Mouse (Mus musculus): Measurements from ENCODE around the gene Sdk2. TPM values are rescaled to one million over a fixed set of nuclear protein-coding genes. Genes with fewer than 3 reads are reported as not detected.

Sdk2 gene
- polyA plus RNA-seq, 1 experiment = 3.0 TPM

DNA sequence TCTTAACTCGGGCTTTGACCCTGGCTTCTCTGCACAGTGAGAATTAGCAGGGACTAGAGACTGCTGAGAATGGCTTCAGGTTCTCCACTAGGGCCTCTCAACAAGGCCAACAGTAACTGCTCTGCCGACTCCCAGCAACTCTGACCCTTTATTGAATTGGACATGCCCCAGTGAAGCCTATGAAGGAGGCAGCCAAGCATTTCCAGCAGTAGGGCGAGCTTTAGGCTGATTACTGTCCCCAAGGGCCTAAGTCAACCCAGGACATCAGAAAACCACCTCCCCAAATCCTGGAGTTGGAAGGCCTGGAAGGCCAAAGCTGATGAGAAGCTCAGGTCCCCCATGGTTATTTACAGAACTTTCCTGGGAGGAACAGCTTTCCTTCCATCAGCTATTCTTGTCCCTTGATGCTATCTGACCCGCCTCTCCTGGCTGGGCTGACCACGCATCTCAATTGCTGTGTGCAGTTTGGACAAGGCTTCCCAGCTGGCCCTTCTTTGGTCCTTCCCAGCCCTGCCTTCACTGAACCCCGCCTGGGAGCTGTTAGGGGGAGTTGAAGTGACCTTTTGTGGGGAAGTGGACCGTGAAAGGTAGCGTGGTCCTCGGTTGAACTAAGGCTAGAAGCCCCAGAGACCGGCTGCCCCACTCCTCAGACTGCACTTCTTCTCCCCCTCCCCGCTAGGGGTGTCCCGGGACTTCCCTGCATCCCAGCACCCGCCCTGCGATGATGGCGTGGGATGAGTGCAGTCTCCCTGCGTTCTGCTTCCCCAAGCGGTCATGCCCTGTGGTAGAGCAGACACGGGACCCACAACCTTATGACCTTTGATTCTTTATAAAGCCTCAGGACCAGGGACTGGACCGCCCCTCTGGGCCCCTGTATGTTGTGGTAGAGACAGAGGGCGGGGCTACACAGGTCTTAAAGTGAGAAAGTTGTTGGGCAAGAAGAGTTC is 287.8 kb downstream of the Sdk2 start:
- Histone ChIP-seq H3K4me3 (ENCODE audit: extremely low read depth, insufficient read depth, insufficient read length) (no peak overlapping the region), H3K27ac (ENCODE audit: insufficient read depth, low read length) (no peak overlapping the region), H3K4me1 (ENCODE audit: control insufficient read depth, insufficient read depth, insufficient read length) (peaks cover 19% of the 10 kb centered on the region; the same call in 1 of the 2 replicates), H3K27me3 (ENCODE audit: control insufficient read depth, insufficient read depth, low read length) (no peaks in the 10 kb centered on the region), H3K36me3 (ENCODE audit: control insufficient read depth, insufficient read depth, low read length) (no peaks in the 10 kb centered on the region)
- 65% methylated on average over 20 of the region's 20 CpGs for WGBS
- TF ChIP-seq CTCF (IDR thresholded peaks at IDR 0.05; ENCODE audit: extremely low read depth, insufficient read depth, insufficient read length, insufficient replicate concordance) = no peak
- no peak for TF ChIP-seq POLR2A (IDR thresholded peaks at IDR 0.05; ENCODE audit: low read depth, low read length)
- no peak for DNase-seq (ENCODE audit: low read depth in 1 of 2, low spot score in 2 of 2)

GRCm38 (mm10) chr11:113777878-113778464 is 288.9 kb downstream of the Sdk2 start:
- DNase-seq (ENCODE audit: low read depth in 1 of 2, low spot score in 2 of 2) = no peak
- Histone ChIP-seq H3K4me1 (ENCODE audit: control insufficient read depth, insufficient read depth, insufficient read length) (peaks cover 19% of the 10 kb centered on the region; the same call in 1 of the 2 replicates), H3K27ac (ENCODE audit: insufficient read depth, low read length) (no peak overlapping the region), H3K27me3 (ENCODE audit: control insufficient read depth, insufficient read depth, low read length) (no peaks in the 10 kb centered on the region), H3K36me3 (ENCODE audit: control insufficient read depth, insufficient read depth, low read length) (no peaks in the 10 kb centered on the region), H3K4me3 (ENCODE audit: extremely low read depth, insufficient read depth, insufficient read length) (no peak overlapping the region)
- WGBS = 67% methylated on average over 8 of the region's 8 CpGs
- TF ChIP-seq POLR2A (IDR thresholded peaks at IDR 0.05; ENCODE audit: low read depth, low read length) (no peak), CTCF (IDR thresholded peaks at IDR 0.05; ENCODE audit: extremely low read depth, insufficient read depth, insufficient read length, insufficient replicate concordance) (no peak)

DNA sequence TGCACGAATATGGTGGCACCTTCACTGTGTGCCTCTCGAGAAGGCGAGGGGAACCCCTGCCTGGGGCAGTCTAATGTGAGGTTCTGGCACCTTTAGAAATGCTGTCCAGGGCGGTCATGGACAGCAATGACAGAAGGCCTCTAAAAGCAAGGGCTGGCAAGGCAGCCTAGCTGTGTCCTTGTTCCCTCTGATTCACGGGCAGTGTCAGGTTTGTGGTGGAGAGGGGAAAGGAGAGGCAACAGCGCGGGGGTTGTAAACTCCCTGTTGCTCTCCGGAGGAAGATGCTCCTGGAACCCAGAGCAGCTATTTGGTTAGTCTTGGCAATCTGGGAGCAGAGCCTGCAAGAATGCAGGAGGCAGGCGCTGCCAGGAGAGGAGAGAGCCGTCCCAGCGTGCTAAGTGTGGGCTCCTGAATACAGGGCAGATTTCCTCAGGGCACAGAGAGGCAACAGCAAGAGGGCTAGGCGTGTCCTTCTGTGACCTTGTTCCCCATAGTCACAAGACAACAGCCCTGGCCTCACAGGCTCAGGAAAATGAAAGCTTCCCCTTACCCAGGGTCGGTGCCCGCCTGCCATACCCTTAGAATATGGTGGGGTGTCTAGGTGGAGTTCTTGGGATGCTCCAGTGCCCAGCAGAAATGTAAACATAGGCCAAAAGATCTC is 289.9 kb downstream of the Sdk2 start:
- no peak overlapping the region for H3K27ac ChIP-seq (ENCODE audit: insufficient read depth, low read length)
- peaks cover 19% of the 10 kb centered on the region; the same call in 1 of the 2 replicates for H3K4me1 ChIP-seq (ENCODE audit: control insufficient read depth, insufficient read depth, insufficient read length)
- DNase-seq (ENCODE audit: low read depth in 1 of 2, low spot score in 2 of 2) = no peak
- H3K27me3 ChIP-seq (ENCODE audit: control insufficient read depth, insufficient read depth, low read length) = no peaks in the 10 kb centered on the region
- 83% methylated on average over 14 of the region's 14 CpGs for WGBS
- no peaks in the 10 kb centered on the region for H3K36me3 ChIP-seq (ENCODE audit: control insufficient read depth, insufficient read depth, low read length)
- TF ChIP-seq POLR2A (IDR thresholded peaks at IDR 0.05; ENCODE audit: low read depth, low read length) = no peak
- H3K4me3 ChIP-seq (ENCODE audit: extremely low read depth, insufficient read depth, insufficient read length) = no peak overlapping the region

DNA sequence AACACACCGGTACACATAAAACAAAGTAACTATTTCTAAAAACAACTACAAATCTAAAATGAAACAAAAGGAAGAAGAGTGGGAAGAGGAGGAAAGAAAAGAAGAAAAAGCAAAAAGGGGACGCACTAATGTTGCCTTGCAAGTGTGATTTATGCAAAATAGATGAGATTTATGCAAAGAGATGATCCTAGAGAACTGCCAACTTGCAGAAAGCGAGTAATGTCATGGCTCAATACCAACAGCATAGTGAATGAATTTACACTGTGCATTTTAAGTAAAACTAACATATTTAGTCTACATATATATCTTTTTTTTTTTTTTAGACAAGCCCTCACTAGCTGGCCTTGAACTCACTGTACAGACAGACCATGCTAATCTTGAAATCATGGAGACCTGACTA is 292.1 kb downstream of the Sdk2 start:
- 75% methylated on average over 3 of the region's 3 CpGs for WGBS
- TF ChIP-seq CTCF (IDR thresholded peaks at IDR 0.05; ENCODE audit: extremely low read depth, insufficient read depth, insufficient read length, insufficient replicate concordance) (no peak), POLR2A (IDR thresholded peaks at IDR 0.05; ENCODE audit: low read depth, low read length) (no peak)
- H3K27ac ChIP-seq (ENCODE audit: insufficient read depth, low read length) = no peak overlapping the region
- no peaks in the 10 kb centered on the region for H3K36me3 ChIP-seq (ENCODE audit: control insufficient read depth, insufficient read depth, low read length)
- peaks cover 18% of the 10 kb centered on the region; the same call in 1 of the 2 replicates for H3K4me1 ChIP-seq (ENCODE audit: control insufficient read depth, insufficient read depth, insufficient read length)
- no peak for DNase-seq (ENCODE audit: low read depth in 1 of 2, low spot score in 2 of 2)
- H3K27me3 ChIP-seq (ENCODE audit: control insufficient read depth, insufficient read depth, low read length) = no peaks in the 10 kb centered on the region
- no peak overlapping the region for H3K4me3 ChIP-seq (ENCODE audit: extremely low read depth, insufficient read depth, insufficient read length)

DNA sequence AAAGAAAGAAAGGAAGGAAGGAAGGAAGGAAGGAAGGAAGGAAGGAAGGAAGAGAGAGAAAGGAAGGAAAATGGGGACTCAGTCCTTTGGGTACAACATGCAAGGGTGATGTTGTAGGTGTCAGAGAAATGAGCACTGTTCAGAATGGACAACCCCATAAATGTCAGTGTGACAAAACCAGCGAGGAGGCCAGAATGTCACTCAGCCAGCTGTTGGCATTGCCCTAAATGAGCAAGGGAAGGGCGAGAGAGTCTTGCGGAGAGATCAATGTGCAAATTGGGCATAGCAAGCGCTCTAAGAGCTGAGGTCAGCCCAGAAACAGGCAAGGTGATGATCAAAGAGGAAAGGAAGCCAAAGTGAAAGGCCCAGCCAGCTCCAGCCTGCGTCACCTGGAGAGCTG is 293.7 kb downstream of the Sdk2 start:
- no peaks in the 10 kb centered on the region for H3K36me3 ChIP-seq (ENCODE audit: control insufficient read depth, insufficient read depth, low read length)
- H3K4me1 ChIP-seq (ENCODE audit: control insufficient read depth, insufficient read depth, insufficient read length) = peaks cover 7% of the 10 kb centered on the region; the same call in 1 of the 2 replicates
- H3K4me3 ChIP-seq (ENCODE audit: extremely low read depth, insufficient read depth, insufficient read length) = no peak overlapping the region
- no peak for DNase-seq (ENCODE audit: low read depth in 1 of 2, low spot score in 2 of 2)
- H3K27ac ChIP-seq (ENCODE audit: insufficient read depth, low read length) = no peak overlapping the region
- 92% methylated on average over 5 of the region's 5 CpGs for WGBS
- no peaks in the 10 kb centered on the region for H3K27me3 ChIP-seq (ENCODE audit: control insufficient read depth, insufficient read depth, low read length)
- TF ChIP-seq CTCF (IDR thresholded peaks at IDR 0.05; ENCODE audit: extremely low read depth, insufficient read depth, insufficient read length, insufficient replicate concordance) = no peak
- no peak for TF ChIP-seq POLR2A (IDR thresholded peaks at IDR 0.05; ENCODE audit: low read depth, low read length)

DNA sequence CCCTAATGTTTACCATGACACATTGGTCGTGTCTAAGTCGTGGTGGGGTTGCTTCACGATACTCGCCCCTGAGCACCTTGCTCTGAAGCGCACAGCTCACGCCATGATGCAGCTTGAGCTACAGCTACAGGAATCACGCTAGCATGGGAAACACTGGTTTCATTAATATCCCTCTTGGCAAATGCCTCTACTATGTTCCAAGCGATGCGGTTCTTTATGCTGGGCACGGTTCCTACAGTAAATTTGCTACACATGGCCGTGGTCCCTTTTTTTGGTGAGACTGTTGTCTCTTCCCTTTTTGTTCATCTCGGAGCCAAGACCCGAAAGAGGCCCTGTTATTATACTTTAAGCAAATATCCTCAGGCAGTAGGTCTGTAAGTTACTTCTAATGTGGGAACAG is 295.7 kb downstream of the Sdk2 start:
- Histone ChIP-seq H3K27ac (ENCODE audit: insufficient read depth, low read length) (no peak overlapping the region), H3K36me3 (ENCODE audit: control insufficient read depth, insufficient read depth, low read length) (no peaks in the 10 kb centered on the region), H3K4me1 (ENCODE audit: control insufficient read depth, insufficient read depth, insufficient read length) (no peaks in the 10 kb centered on the region), H3K27me3 (ENCODE audit: control insufficient read depth, insufficient read depth, low read length) (no peaks in the 10 kb centered on the region), H3K4me3 (ENCODE audit: extremely low read depth, insufficient read depth, insufficient read length) (no peak overlapping the region)
- 89% methylated on average over 13 of the region's 13 CpGs for WGBS
- TF ChIP-seq CTCF (IDR thresholded peaks at IDR 0.05; ENCODE audit: extremely low read depth, insufficient read depth, insufficient read length, insufficient replicate concordance) (no peak), POLR2A (IDR thresholded peaks at IDR 0.05; ENCODE audit: low read depth, low read length) (no peak)
- no peak for DNase-seq (ENCODE audit: low read depth in 1 of 2, low spot score in 2 of 2)
